Mouse (Mus musculus): ENCODE results near the gene Atpaf1. TPM values are rescaled to one million over a fixed set of nuclear protein-coding genes. Genes with fewer than 3 reads are reported as not detected.

Atpaf1 gene
- total RNA-seq (2023), result 9.7 and 9.9 TPM in 2 replicates

GRCm38 (mm10) chr4:115784769-115785510 is at the start of gene Atpaf1:
Gene Atpaf1 (plus strand): TSS chr4:115784812.

GRCm38 (mm10) chr4:115737551-115738041 is 47.0 kb upstream of the Atpaf1 start, which contains the start of gene Efcab14:
Gene Efcab14 (plus strand): TSS chr4:115737744.

GRCm38 (mm10) chr4:115780918-115781317 is 3.7 kb upstream of the Atpaf1 start, which contains the start of gene Tex38:
Gene Tex38 (minus strand): TSS chr4:115781018.

GRCm38 (mm10) chr4:115827888-115828571 is 43.4 kb downstream of the Atpaf1 start, which contains the start of gene Mob3c:
Gene Mob3c (plus strand): TSS chr4:115828092.

GRCm38 (mm10) chr4:115838696-115839641 is 54.4 kb downstream of the Atpaf1 start, which contains the start of gene Mknk1:
Gene Mknk1 (plus strand): TSS chr4:115839198.

Other genes with a start within 250 kb of the Atpaf1 start
- gene Cyp4a31, start 221.2 kb upstream of the Atpaf1 start, total RNA-seq (2023), result not detected in 2 replicates
- gene Cyp4a32, start 183.8 kb upstream of the Atpaf1 start, total RNA-seq (2023), result not detected in 2 replicates
- gene Cyp4b1, start 137.1 kb upstream of the Atpaf1 start, total RNA-seq (2023), result 0.41 TPM in 1 of 2 replicates, not detected in the other
- gene Efcab14, start 47.1 kb upstream of the Atpaf1 start, total RNA-seq (2023), result 35.8 and 38.2 TPM in 2 replicates
- gene Tex38, start 3.8 kb upstream of the Atpaf1 start, total RNA-seq (2023), result not detected in 2 replicates
- gene Mob3c, start 43.3 kb downstream of the Atpaf1 start, total RNA-seq (2023), result 25.1 and 30.2 TPM in 2 replicates
- gene Mknk1, start 54.4 kb downstream of the Atpaf1 start, total RNA-seq (2023), result 115 and 144 TPM in 2 replicates
- gene Kncn, start 99.6 kb downstream of the Atpaf1 start, total RNA-seq (2023), result not detected in 2 replicates
- not detected in 2 replicates for gene 6430628N08Rik, start 105.9 kb downstream of the Atpaf1 start, total RNA-seq (2023)
- gene Dmbx1, start 155.1 kb downstream of the Atpaf1 start, total RNA-seq (2023), result not detected in 2 replicates
- 0.27 and 3.2 TPM in 2 replicates for gene Faah, start 233.1 kb downstream of the Atpaf1 start, total RNA-seq (2023)